Mouse (Mus musculus) small intestine, adult 2 months (tissue): ENCODE measurements around the gene Vav3. TPM values are rescaled to one million over a fixed set of nuclear protein-coding genes. Genes with fewer than 3 reads are reported as not detected.

Experiments
- H3K27ac ChIP-seq: fragments of 200-500 bp; 2 replicates; pipeline ENCODE4 v1.5.1; 2012; ENCODE audit warnings: low read depth, low read length, control low read depth, inconsistent platforms; ENCODE audit not compliant: insufficient read depth
- H3K27me3 ChIP-seq: fragments of 200-500 bp; 2 replicates; pipeline ENCODE4 v1.6.1; 2012; ENCODE audit warnings: mild to moderate bottlenecking, moderate library complexity, low read length, inconsistent platforms; ENCODE audit not compliant: control insufficient read depth, insufficient read depth
- H3K36me3 ChIP-seq: fragments of 200-500 bp; 2 replicates; pipeline ENCODE4 v1.6.1; 2012; ENCODE audit warnings: mild to moderate bottlenecking, low read length, control low read depth, inconsistent platforms; ENCODE audit not compliant: control insufficient read depth, insufficient read depth
- H3K4me1 ChIP-seq: fragments of 200-500 bp; 2 replicates; pipeline ENCODE4 v1.6.1; 2012; ENCODE audit warnings: low read length, inconsistent platforms, mixed read lengths; ENCODE audit not compliant: control insufficient read depth, insufficient read depth, insufficient read length
- H3K4me3 ChIP-seq: fragments of 200-500 bp; 2 replicates; pipeline ENCODE4 v1.5.1; 2012; ENCODE audit warnings: low read depth, mild to moderate bottlenecking, control low read depth, inconsistent platforms, low read length, moderate library complexity
- CTCF ChIP-seq: fragments of 200-500 bp; IDR thresholded peaks from 2 replicates; pipeline ENCODE4 v1.5.1; 2012; ENCODE audit warnings: low read depth, mild to moderate bottlenecking, control low read depth, inconsistent platforms, low read length, moderate library complexity, mixed read lengths; ENCODE audit not compliant: insufficient replicate concordance, insufficient read length; ENCODE audit errors: extremely low read depth
- POLR2A ChIP-seq: fragments of 200-500 bp; IDR thresholded peaks from 2 replicates; pipeline ENCODE4 v1.6.1; 2012; ENCODE audit warnings: low read depth, mild to moderate bottlenecking, control low read depth, inconsistent platforms, low read length, moderate library complexity
- WGBS: fragments of 180-500 bp; shearing (Covaris S2); methylation state at CpG from one replicate; pipeline ENCODE4 v1.1.7; 2018; 5-methylcytosine and 5-hydroxymethylcytosine counted together
- polyA plus RNA-seq: library from polyadenylated mRNA; depleted of rRNA; stranded (reverse); fragments of >200 nt; gene quantifications from 2 replicates; pipeline ENCODE4 v1.2.3, GENCODE M21; 2012

The Vav3 gene
- polyA plus RNA-seq, 1 experiment, result 0.34 TPM

DNA sequence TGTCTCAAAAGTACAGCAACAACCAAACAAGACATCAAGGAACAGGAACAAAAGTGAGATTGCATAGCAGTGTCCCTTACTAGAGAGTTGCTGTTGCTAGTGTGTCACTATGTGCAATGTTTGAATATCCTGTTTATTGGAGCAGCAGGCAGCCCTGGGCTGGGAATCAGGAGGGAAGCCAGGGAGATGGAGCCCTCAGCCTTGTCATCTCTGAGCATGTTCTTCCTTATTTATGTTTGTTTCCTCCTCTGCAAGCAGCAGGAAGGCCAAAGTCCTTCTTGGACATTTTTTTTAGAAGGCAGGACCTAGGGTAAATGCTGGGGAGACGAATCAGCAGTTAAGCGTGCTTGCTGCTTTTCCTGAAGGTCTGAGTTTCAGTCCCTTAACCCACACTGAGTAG is 140.2 kb downstream of the Vav3 start:
- TF ChIP-seq CTCF (no peak), POLR2A (no peak)
- Histone ChIP-seq H3K36me3 (no peaks in the 10 kb centered on the region), H3K27ac (no peak overlapping the region), H3K4me3 (no peak overlapping the region), H3K27me3 (no peaks in the 10 kb centered on the region), H3K4me1 (no peaks in the 10 kb centered on the region)
- 23% methylated on average over 2 of the region's 2 CpGs for WGBS

DNA sequence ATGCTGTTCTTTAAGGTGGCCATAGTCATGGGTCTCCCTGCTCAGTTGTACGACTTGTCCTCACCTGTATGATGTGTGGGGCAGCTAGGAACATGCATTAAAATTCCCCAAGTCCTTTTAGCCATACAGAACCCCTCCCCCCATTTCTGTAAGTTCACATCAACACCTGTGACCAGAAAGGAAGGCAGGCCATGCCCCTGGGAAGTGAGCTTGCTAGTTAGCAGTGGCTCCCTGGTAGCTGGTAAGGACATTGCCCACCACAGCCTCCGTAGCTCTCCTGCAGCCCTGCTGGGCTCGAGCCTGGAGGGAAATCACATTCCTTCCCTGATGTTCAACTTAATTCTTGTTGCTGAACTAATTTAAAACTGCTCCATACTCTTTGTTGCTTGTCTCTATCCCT is 146.3 kb downstream of the Vav3 start:
- H3K27me3 ChIP-seq, result no peaks in the 10 kb centered on the region
- H3K36me3 ChIP-seq, result no peaks in the 10 kb centered on the region
- H3K27ac ChIP-seq, result no peak overlapping the region
- WGBS, result 79% methylated on average over 3 of the region's 3 CpGs
- TF ChIP-seq POLR2A, result no peak
- no peak for TF ChIP-seq CTCF
- H3K4me3 ChIP-seq, result no peak overlapping the region
- H3K4me1 ChIP-seq, result no peaks in the 10 kb centered on the region

DNA sequence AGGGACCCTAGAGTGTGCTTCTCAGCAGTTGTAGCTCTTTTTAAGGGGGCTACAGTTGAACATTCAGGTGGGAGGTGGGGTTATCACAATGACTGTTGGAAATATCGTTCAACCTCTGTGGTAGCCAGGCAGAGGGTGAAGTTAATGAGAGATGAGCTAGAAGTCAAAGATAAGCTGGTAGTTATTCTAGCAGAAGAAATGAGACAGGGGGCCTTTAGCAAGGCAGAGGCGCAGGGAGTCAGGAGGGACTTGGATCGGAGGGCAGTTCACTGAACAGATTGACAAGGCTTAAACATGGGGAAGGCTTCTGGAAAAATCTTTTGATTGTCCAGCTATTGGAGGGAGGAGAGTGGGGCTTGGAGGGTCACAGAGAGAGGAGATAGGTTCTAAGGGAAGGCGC is 147.4 kb downstream of the Vav3 start:
- H3K4me3 ChIP-seq, result no peak overlapping the region
- no peak overlapping the region for H3K27ac ChIP-seq
- TF ChIP-seq CTCF, result no peak
- no peak for TF ChIP-seq POLR2A
- no peaks in the 10 kb centered on the region for H3K27me3 ChIP-seq
- WGBS, result 87% methylated on average over 4 of the region's 4 CpGs
- no peaks in the 10 kb centered on the region for H3K36me3 ChIP-seq
- no peaks in the 10 kb centered on the region for H3K4me1 ChIP-seq

DNA sequence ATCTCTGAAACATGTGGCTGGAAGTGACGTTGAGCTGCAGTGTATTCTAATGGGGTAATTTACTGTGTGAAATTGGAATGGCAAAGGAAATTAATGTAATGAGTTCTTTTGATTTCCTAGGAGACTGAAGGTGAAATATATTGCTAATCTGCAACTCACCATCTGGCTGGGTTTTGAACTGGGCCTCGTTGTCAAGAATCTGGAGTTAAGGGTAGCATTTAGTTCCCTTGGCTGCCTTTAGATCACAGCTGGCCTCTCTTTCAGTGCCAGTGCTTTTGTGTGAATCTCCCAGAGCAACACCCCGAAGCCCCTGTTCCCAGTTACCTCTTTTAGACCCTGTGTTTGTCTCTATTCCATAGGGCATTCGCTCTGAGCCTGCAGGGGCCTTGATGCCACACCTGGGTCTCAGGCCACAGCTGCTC is 148.3 kb downstream of the Vav3 start:
- WGBS, result 62% methylated on average over 4 of the region's 4 CpGs
- Histone ChIP-seq H3K4me1 (no peaks in the 10 kb centered on the region), H3K27ac (no peak overlapping the region), H3K4me3 (no peak overlapping the region), H3K36me3 (no peaks in the 10 kb centered on the region), H3K27me3 (no peaks in the 10 kb centered on the region)
- no peak for TF ChIP-seq CTCF
- TF ChIP-seq POLR2A, result no peak

DNA sequence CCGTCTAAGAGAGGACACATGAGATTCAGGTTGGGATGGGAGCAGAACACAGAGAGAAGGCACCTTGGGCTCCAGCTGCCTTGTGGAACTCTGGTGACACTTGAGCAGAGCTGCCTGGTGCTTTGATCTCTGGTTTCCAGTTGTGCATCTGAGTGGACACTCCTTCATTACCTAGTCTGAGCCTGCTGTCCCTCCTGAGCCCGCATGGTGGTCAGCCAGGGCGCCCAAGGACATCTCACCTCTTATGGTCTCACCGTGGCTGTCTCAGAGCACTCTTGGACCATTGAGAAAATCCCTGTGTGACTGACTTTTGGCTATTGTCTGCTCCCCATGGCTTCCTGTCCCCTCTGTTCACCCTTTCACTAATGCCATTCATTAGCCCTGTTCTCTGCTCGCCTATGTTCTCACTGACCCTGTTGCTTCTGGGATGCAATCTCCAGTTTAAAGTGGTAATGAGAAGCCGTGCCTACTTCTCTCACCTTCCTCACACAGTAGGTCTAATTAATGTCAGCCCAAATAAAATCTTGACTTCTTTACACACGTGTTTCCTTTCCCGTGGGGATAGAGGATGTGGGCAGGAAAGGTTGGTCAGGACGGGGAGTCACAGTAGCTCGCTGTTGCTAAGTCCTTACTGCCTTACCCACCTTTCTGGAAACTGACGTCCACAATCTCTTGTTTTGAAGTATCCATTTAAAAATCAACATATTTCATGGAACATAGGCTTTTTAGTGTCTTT is 150.3 kb downstream of the Vav3 start:
- Histone ChIP-seq H3K27me3 (no peaks in the 10 kb centered on the region), H3K27ac (no peak overlapping the region), H3K4me3 (no peak overlapping the region), H3K4me1 (no peaks in the 10 kb centered on the region), H3K36me3 (no peaks in the 10 kb centered on the region)
- 65% methylated on average over 11 of the region's 11 CpGs for WGBS
- TF ChIP-seq CTCF (no peak), POLR2A (no peak)

DNA sequence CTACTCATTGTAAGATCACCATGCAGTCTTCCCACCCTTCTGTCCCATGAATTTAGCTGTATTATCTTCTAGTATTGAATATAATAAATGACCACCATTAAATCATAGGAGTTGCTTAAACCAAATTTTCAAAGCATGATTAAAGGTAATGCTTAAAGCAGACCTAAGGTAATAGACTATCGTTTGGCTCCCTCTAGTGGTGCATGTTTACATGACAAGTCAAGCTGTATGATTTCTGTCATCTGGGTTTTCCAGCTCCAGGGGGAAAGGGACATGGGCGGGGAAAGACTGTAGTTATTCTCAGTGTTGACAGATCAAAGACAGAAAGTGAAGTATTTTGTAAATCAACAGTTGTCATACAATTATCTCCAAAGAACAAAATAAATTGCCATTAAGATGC is 151.1 kb downstream of the Vav3 start:
- Histone ChIP-seq H3K27me3 (no peaks in the 10 kb centered on the region), H3K27ac (no peak overlapping the region), H3K4me3 (no peak overlapping the region), H3K36me3 (no peaks in the 10 kb centered on the region), H3K4me1 (no peaks in the 10 kb centered on the region)
- TF ChIP-seq POLR2A (no peak), CTCF (no peak)
- WGBS, result 2% methylated on average over 2 of the region's 2 CpGs

DNA sequence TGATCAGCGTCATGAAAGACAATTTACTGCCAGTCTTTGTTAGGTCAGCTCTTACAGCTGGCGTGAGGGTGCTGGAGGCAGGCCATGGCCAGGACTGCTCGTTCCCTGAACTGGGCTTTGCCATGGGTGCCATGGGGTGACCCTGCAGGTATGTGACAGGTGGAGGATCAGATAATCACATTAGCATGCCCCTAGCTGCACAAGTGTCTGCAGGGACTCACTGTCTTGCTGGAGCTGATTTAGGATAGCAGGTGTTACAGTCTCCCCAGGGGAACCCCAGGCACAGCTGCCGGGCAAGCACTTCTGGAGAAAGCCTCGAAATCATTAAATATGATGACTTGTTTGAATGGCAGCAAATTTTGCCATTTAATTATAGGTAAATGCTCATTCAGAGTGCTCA is 156.0 kb downstream of the Vav3 start:
- H3K27me3 ChIP-seq, result no peaks in the 10 kb centered on the region
- no peak overlapping the region for H3K4me3 ChIP-seq
- H3K36me3 ChIP-seq, result no peaks in the 10 kb centered on the region
- no peak overlapping the region for H3K27ac ChIP-seq
- WGBS, result 72% methylated on average over 5 of the region's 5 CpGs
- no peaks in the 10 kb centered on the region for H3K4me1 ChIP-seq
- TF ChIP-seq POLR2A (no peak), CTCF (no peak)
